Mouse (Mus musculus) cortical plate, adult 2 months (tissue): ENCODE data around the gene Eif4g3. TPM values are rescaled to one million over a fixed set of nuclear protein-coding genes. Genes with fewer than 3 reads are reported as not detected.
"Not testable (repeated sequence)": the region's sequence is repeated elsewhere in the genome, so short reads cannot be mapped to it uniquely, and the experiment has no call there.

Source experiments
- H3K27ac ChIP-seq: fragments of 200-500 bp; 2 replicates; pipeline ENCODE4 v1.5.1; 2012; ENCODE audit warnings: low read length, control low read depth, inconsistent platforms; ENCODE audit not compliant: insufficient read depth
- H3K4me1 ChIP-seq: fragments of 200-500 bp; 2 replicates; pipeline ENCODE4 v1.6.1; 2011; ENCODE audit warnings: low read length; ENCODE audit not compliant: control insufficient read depth, insufficient read depth
- H3K4me3 ChIP-seq: fragments of 200-500 bp; 2 replicates; pipeline ENCODE4 v1.5.1; 2011; ENCODE audit warnings: mild to moderate bottlenecking, low read length, control low read depth; ENCODE audit not compliant: insufficient read depth
- CTCF ChIP-seq: fragments of 200-500 bp; IDR thresholded peaks from 2 replicates; pipeline ENCODE4 v1.5.1; 2011; ENCODE audit warnings: mild to moderate bottlenecking, control low read depth, low read length; ENCODE audit not compliant: insufficient read depth; ENCODE audit errors: extremely low read depth
- POLR2A ChIP-seq: fragments of 200-500 bp; IDR thresholded peaks from 2 replicates; pipeline ENCODE4 v1.6.1; 2011; ENCODE audit warnings: mild to moderate bottlenecking, low read length, control low read depth; ENCODE audit not compliant: insufficient read depth; ENCODE audit errors: extremely low read depth
- polyA plus RNA-seq: library from polyadenylated mRNA; depleted of rRNA; stranded (reverse); fragments of >200 nt; gene quantifications from 2 replicates; pipeline ENCODE4 v1.2.3, GENCODE M21; 2012

The Eif4g3 gene
- polyA plus RNA-seq, 1 experiment, result 148 TPM

DNA sequence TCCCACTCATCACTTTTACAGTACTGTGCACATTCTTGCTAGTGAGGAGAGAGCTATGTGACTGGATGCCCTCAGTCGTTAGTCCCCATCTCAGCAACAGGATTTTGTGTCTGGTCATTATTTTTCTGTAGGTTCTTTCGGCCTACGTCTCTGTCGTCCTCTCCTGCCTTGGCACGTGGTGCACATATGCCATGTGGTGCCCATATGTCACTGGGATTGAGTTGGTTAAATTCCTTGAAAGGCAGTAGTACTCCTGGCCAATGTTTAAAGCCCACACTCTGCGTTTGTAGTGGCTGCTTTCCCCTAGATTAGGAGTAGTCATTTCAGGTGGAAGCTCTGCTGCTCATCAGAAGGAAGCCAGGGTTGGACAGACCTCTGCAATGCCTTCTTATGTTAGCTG lies 56.7 kb downstream of the Eif4g3 start:
- H3K4me1 ChIP-seq, result peaks cover 3% of the 10 kb centered on the region; the same call in 1 of the 2 replicates
- H3K27ac ChIP-seq, result no peak overlapping the region
- no peak overlapping the region for H3K4me3 ChIP-seq
- TF ChIP-seq CTCF, result no peak
- TF ChIP-seq POLR2A, result no peak

DNA sequence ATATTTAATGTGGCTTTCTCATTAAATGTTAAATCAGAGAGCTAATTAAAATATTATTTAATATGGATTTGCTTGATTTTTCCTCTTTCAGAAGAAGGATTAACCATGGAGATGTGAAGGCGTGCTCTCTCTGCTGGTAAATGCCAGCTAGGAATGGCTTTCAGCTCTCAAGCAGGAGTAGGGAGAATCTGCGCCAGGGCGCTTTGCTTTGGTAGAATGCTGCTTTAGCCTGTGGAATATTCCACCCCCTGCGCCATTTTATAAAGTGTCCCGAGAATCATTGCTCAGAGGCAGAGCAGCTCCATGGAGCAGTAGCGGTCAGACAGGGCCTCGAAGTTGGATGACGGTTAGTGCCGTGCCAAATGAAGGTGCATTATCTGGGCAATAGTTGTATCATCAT lies 58.7 kb downstream of the Eif4g3 start:
- H3K4me1 ChIP-seq, result peaks cover 5% of the 10 kb centered on the region; the same call in 1 of the 2 replicates
- no peak overlapping the region for H3K27ac ChIP-seq
- TF ChIP-seq POLR2A (no peak), CTCF (no peak)
- H3K4me3 ChIP-seq, result no peak overlapping the region

DNA sequence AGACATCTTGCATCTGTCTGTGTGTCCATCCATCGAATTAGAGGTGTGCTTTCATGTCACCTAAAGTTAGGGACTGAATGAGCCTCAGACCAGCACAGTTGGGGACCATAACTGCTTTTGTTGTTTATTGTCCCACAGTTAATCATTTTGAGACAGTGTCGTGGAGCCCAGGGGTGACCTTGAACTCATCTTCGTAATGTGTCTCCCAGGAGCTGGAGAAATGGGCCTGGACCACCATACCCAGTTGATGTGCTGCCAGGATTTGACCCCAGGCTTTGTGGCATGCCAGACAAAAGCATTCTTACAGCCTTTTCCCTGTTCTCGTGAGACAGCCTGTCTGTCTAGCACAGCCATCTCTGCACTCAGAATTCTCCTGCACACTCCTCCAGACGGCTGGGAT lies 63.8 kb downstream of the Eif4g3 start:
- H3K4me3 ChIP-seq, result no peak overlapping the region
- peaks cover 3% of the 10 kb centered on the region; the same call in 1 of the 2 replicates for H3K4me1 ChIP-seq
- H3K27ac ChIP-seq, result no peak overlapping the region
- no peak for TF ChIP-seq CTCF
- TF ChIP-seq POLR2A, result no peak

DNA sequence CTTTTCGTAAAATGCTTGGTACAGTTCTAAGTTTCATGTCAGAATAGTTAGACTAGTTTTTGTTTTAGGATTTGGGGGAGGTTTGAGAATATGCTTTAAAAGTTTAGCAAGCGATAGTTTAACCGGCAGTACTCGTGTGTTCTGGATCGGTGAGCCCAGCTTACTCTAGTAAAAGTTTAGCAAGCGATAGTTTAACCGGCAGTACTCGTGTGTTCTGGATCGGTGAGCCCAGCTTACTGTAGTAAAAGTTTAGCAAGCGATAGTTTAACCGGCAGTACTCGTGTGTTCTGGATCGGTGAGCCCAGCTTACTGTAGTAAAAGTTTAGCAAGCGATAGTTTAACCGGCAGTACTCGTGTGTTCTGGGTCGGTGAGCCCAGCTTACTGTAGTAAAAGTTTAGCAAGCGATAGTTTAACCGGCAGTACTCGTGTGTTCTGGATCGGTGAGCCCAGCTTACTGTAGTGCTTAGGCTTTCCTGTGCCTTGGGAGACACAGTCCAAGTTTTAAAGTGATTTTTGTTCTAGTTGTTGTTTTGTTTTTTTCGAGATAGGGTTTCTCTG lies 64.5 kb downstream of the Eif4g3 start:
- not testable (repeated sequence) for H3K27ac ChIP-seq, H3K4me1 ChIP-seq, H3K4me3 ChIP-seq

DNA sequence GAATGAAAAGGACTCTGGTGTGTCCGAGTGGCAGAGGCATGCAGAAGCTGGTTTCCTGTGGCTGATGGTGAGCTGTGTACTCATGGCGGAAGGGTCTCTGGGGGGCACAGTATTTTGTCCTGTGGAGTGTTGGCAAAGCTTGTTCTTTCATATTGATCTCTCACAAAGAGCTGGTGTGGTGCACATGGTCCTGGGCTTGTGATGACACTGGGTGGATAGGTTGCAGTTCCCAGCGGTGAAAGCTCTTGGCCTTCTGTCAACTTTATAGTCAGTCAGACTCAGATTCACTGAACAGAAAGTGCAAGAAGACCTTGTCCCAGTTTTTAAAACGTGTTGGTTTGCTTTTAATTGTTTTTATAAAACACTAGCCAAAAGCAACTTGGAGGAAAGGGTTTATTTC lies 68.3 kb downstream of the Eif4g3 start:
- TF ChIP-seq CTCF (no peak), POLR2A (no peak)
- Histone ChIP-seq H3K4me3 (no peak overlapping the region), H3K4me1 (peaks cover 12% of the 10 kb centered on the region; the same call in 1 of the 2 replicates), H3K27ac (no peak overlapping the region)

DNA sequence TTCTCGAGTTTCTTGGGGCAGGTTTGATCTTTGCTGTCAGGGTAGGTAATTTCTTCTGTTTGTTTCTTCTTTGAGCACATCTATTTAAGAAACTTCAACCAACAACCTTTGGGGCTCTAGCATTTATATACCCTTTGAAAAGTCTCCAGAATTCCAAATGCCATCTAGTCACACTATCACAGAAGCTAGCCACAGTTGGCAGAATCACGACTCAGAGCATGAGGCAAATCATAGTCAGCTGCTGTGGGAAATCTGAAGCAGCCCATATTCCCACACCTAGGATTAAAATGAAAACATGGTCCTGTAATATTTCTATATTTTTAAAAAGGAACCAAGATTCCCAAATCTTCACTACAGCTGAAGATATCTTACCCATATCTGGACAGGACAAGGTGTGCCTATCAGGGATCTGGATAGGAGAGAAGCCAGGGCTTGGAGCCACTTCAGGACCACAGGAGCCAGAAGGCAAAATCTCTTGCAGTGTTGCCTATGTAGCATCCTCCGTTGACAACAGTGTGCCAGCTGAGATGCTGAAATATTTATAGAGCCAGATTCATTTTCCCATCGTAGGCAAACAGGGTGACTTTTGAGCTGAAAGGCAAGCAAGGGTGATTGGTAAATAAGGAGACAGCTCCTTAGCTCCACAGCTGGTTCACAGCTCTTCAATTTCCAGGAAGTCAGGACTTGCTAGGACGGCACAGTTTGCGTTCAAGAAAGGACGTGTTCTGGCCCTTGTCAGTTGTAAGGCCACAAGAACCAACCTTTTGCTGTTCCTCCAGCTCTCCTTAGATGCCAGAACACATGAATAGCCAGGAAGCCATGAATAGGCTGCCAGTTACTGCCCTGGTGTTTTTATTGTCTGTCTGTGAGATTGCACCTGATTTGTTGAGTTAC lies 70.8 kb downstream of the Eif4g3 start:
- Histone ChIP-seq H3K4me3 (no peak overlapping the region), H3K4me1 (peaks cover 23% of the 10 kb centered on the region), H3K27ac (peak overlapping the region; percentile 55; the same call in 1 of the 2 replicates)
- TF ChIP-seq CTCF (no peak), POLR2A (no peak)

DNA sequence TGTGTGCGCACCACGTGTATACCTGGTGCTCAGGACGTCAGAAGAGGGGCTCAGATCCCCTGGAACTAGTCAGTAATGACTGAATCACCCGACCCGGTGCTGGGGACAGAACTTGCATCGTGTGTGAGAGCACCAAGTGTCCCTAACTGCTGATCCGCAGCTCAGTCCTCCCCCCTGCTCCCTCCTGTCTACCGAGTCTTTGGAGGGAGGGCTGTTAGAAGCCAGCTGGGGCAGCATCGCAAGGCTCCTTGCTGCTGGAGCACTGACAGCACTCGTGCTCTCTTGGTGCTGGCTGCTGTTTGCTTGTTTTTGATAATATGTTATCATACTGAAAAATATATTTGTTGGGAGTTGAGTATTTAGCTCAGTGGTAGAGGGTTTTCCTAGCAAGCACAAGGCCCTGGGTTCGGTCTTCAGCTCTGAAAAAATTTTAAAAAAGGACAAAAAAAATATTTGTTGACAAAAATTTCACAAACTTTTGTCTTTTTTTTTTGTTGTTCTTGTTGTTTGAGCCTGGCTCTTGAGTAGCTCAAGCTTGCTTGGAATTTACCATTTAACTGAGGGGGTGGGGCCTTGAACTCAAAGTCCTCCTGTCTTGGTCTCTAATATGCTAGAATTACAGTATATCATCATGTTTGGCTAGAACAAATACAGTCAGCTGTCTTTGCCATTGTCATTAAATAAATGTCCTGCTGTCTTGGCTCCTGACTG lies 72.2 kb downstream of the Eif4g3 start:
- H3K4me1 ChIP-seq, result peaks cover 25% of the 10 kb centered on the region
- no peak overlapping the region for H3K27ac ChIP-seq
- no peak overlapping the region for H3K4me3 ChIP-seq
- TF ChIP-seq CTCF, result no peak
- TF ChIP-seq POLR2A, result no peak

DNA sequence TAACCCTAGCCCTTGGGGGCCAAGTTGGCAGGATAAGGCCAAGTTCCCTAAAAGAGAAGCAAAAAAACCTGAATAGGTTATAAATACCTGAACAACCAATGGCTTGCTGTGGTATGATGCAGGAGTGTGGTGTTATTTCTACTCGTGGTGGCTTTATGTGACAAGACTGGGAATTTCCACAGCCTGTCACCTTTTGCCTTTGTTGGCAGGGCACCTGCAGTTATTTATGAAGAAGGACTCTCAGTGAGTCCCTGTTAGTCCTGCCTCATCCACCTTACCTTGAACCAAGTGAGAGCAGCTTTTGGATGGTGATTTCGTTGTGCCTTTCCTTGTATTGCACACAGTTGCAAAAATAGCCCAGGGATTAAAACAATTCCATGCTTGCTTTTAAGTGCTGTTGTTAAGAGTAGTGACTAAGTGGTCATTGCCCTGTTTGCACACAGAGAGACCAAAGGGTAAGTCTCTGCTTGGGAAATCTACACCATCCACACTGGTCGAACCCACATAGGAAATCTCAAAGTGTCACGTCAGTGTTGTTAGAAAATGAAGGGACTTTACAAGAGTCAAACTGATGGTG lies 72.9 kb downstream of the Eif4g3 start:
- Histone ChIP-seq H3K4me3 (no peak overlapping the region), H3K27ac (no peak overlapping the region), H3K4me1 (peaks cover 28% of the 10 kb centered on the region)
- TF ChIP-seq CTCF (no peak), POLR2A (no peak)

DNA sequence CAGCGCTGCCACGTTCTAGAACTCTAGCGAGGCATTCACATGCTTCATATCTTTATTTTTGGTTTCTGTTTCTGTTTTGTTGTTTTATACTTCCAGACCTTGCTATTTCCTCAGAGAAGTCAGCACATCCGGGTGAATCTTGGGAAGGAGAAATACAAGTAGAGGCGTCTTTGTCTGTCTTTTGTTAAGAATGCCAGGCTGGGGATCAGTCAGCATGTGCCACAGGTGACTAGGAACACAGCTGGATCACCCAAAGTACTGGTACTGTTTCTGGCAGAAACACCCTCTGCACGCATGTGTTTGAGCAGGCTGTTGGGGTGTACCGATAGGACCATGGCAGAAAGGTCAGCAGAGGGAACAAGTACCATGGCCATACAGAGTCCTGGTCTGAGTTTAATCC lies 73.6 kb downstream of the Eif4g3 start:
- Histone ChIP-seq H3K4me3 (no peak overlapping the region), H3K4me1 (peaks cover 27% of the 10 kb centered on the region), H3K27ac (no peak overlapping the region)
- TF ChIP-seq CTCF (no peak), POLR2A (no peak)

DNA sequence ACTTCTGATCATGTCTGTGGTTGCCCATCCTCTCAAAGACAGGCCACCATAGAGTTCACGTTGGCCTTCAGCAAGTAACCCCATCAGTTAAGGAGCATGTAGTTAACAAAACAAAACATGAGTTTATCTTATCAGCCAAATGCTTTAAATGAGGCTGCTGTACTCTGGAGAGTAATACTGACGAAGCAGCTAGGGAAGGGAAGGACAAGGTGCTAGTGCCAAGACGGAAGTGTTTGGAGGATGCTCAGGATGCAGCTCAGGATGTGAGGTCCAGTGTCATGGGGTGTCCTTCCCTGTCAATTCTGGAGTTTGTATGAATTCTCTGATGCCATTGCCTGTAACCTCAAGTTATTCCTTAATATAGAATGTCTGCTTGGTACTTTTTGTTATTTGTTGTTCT lies 75.0 kb downstream of the Eif4g3 start:
- no peak for TF ChIP-seq POLR2A
- TF ChIP-seq CTCF, result no peak
- Histone ChIP-seq H3K4me1 (peaks cover 28% of the 10 kb centered on the region), H3K27ac (peak overlapping the region; percentile 27), H3K4me3 (no peak overlapping the region)
